Mouse (Mus musculus) kidney, adult 2 months (tissue): ENCODE results near the gene Dner. TPM values are rescaled to one million over a fixed set of nuclear protein-coding genes. Genes with fewer than 3 reads are reported as not detected.
A peak's percentile ranks its signal among the peaks of the same experiment; 100 is the strongest.
"Not testable (repeated sequence)": the region's sequence is repeated elsewhere in the genome, so short reads cannot be mapped to it uniquely, and the experiment has no call there.

Experiments used
- DNase-seq: peaks from one replicate; pipeline ENCODE4 v3.0.0; 2021
- H3K27ac ChIP-seq: fragments of 200-500 bp; 2 replicates; pipeline ENCODE4 v1.5.1; 2012; ENCODE audit warnings: low read depth, low read length, control low read depth, inconsistent platforms; ENCODE audit not compliant: insufficient read depth
- H3K27me3 ChIP-seq: fragments of 200-500 bp; replicated peaks from 2 replicates; pipeline ENCODE4 v1.6.1; 2012; ENCODE audit warnings: mild to moderate bottlenecking, moderate library complexity, low read length, inconsistent platforms; ENCODE audit not compliant: control insufficient read depth, insufficient read depth
- H3K36me3 ChIP-seq: fragments of 200-500 bp; 2 replicates; pipeline ENCODE4 v1.6.1; 2012; ENCODE audit warnings: mild to moderate bottlenecking, moderate library complexity, low read length, inconsistent platforms; ENCODE audit not compliant: control insufficient read depth, insufficient read depth
- H3K4me1 ChIP-seq: fragments of 200-500 bp; 2 replicates; pipeline ENCODE4 v1.6.1; 2011; ENCODE audit warnings: low read length; ENCODE audit not compliant: control insufficient read depth, insufficient read depth
- H3K4me3 ChIP-seq: fragments of 200-500 bp; 2 replicates; pipeline ENCODE4 v1.5.1; 2011; ENCODE audit warnings: mild to moderate bottlenecking, low read depth, low read length, control low read depth; ENCODE audit not compliant: insufficient read depth
- CTCF ChIP-seq: fragments of 200-500 bp; conservative IDR thresholded peaks from 2 replicates; pipeline ENCODE4 v1.5.1; 2011; ENCODE audit warnings: low read depth, mild to moderate bottlenecking, control low read depth, low read length, moderate library complexity, mixed read lengths; ENCODE audit not compliant: insufficient read depth, insufficient read length
- POLR2A ChIP-seq: fragments of 200-500 bp; IDR thresholded peaks from one replicate; pipeline ENCODE4 v1.6.1; 2011; ENCODE audit warnings: low read depth, low read length, control low read depth
- WGBS: fragments of 180-500 bp; shearing (Covaris S2); methylation state at CpG from one replicate; pipeline ENCODE4 v1.1.7; 2018; 5-methylcytosine and 5-hydroxymethylcytosine counted together
- polyA plus RNA-seq: library from polyadenylated mRNA; depleted of rRNA; stranded (reverse); fragments of >200 nt; gene quantifications from 2 replicates; pipeline ENCODE4 v1.2.3, GENCODE M21; 2012

The Dner gene
- polyA plus RNA-seq, 1 experiment: 0.66 TPM

DNA sequence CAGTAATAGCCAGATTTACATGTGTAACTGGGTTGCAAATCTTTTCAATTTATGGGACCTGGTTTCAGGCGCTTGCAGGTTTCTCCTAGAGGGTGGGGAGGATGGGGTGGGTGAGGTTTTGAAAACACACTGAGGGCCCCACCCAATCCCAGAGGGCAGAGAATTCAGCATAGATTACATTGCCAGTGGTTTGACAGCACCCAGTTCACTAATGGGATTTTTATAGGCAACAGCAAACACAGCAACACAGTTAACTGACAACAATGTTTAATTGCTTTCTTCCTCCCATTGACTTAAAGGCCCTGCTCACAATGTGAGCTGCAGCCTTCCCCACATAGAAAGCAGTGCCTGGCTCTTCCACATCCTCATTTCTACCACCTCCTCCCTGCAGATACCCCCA, 333.8 kb downstream of the Dner start:
- WGBS: 47% methylated on average over 1 of the region's 1 CpGs
- TF ChIP-seq POLR2A: no peak
- no peak for TF ChIP-seq CTCF
- Histone ChIP-seq H3K27ac (no peak overlapping the region), H3K27me3 (no peaks in the 10 kb centered on the region), H3K4me1 (no peaks in the 10 kb centered on the region), H3K36me3 (no peaks in the 10 kb centered on the region), H3K4me3 (no peak overlapping the region)
- no peak for DNase-seq

DNA sequence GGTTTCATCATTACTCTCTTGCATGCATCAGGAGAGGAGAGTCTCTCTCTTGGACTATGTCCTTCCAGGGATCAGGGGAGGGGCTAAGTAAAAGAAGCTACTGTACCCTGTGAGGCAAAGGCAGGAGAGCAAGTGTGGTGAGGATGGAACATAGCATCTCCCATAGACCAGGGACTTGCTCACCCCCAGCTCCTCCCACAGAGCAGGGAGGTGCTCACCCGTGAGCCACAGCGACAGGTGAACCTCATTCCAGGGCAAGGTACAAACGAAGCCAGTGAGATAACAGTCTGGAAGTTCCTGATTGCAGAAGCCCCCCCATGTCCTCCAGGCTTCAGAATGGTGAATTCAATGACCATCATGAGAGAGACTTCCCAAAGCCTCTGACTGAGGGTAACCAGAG, 334.6 kb downstream of the Dner start:
- no peak overlapping the region for H3K27ac ChIP-seq
- no peaks in the 10 kb centered on the region for H3K27me3 ChIP-seq
- 61% methylated on average over 3 of the region's 3 CpGs for WGBS
- DNase-seq: no peak
- TF ChIP-seq CTCF (no peak), POLR2A (no peak)
- H3K4me1 ChIP-seq: no peaks in the 10 kb centered on the region
- no peak overlapping the region for H3K4me3 ChIP-seq
- no peaks in the 10 kb centered on the region for H3K36me3 ChIP-seq

GRCm38 (mm10) chr1:84359611-84360500, 336.2 kb downstream of the Dner start:
- Histone ChIP-seq H3K27me3 (no peaks in the 10 kb centered on the region), H3K27ac (no peak overlapping the region), H3K4me1 (no peaks in the 10 kb centered on the region), H3K4me3 (no peak overlapping the region), H3K36me3 (no peaks in the 10 kb centered on the region)
- no peak for DNase-seq
- TF ChIP-seq POLR2A (no peak), CTCF (no peak)
- 81% methylated on average over 6 of the region's 6 CpGs for WGBS

DNA sequence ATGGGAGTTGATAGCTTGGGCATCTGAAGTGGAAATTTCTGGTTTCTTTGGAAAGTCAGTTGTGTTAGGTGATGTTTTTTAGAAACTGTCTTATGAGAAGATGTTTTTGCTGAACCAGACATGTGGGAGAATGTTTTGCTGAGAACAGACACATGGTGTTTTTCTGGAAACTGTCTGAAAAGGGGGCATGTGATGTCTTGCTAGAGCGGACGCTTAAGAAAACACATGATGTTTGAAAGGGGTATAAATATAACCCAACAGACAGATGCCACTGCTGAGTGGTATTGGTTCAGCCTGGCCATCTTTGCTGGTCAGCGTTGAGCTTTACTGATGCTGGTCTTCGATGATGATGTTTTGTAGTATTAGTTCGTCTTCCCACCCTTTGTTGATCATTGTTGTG, 338.8 kb downstream of the Dner start:
- Histone ChIP-seq H3K4me1 (no peaks in the 10 kb centered on the region), H3K36me3 (no peaks in the 10 kb centered on the region), H3K27me3 (no peaks in the 10 kb centered on the region), H3K4me3 (no peak overlapping the region), H3K27ac (no peak overlapping the region)
- TF ChIP-seq POLR2A (no peak), CTCF (no peak)
- no peak for DNase-seq
- WGBS: 82% methylated on average over 5 of the region's 5 CpGs

- no peak overlapping the region for H3K27ac ChIP-seq
- DNase-seq: peak; percentile 4
These were observed 345.8 kb downstream of the Dner start for GRCm38 (mm10) chr1:84350262-84350661.

DNA sequence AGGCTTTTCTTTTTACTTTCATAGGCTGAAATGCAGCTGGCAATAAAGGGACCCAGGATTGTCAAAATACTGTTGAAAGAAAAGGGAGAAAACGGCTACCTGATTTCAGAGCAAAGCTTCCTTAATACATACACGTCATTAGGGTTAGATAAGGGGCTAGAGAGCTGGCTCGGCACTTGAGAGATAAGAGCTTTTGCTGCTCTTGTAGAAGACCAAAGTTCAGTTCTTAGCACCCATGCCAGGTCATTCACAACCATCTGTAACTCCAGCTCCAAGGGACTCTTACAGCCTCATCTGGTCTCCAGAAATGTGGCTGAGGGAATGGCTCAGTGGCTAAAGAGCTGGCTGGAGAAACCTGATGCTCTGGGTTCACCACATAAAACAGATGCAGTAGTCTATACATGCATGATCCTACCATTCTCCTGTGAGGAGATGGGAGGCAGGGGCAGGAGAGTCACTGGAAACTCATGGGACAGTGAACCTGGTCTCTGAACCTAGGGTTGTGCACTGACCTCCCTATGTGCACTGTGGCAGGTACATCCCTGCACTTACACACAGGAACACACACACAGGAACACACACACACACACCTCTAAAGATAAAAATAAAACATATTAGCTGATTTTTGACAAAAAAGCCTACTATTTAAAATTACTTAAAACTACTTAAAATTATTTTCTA, 348.1 kb downstream of the Dner start:
- H3K27ac ChIP-seq: no peak overlapping the region
- no peaks in the 10 kb centered on the region for H3K36me3 ChIP-seq
- WGBS: 77% methylated on average over 3 of the region's 3 CpGs
- H3K27me3 ChIP-seq: no peaks in the 10 kb centered on the region
- no peak for DNase-seq
- no peak overlapping the region for H3K4me3 ChIP-seq
- TF ChIP-seq CTCF (no peak), POLR2A (no peak)
- H3K4me1 ChIP-seq: no peaks in the 10 kb centered on the region

More at GRCm38 (mm10) chr1:84350262-84350661, 345.8 kb downstream of the Dner start:
- Histone ChIP-seq H3K4me1 (no peaks in the 10 kb centered on the region), H3K27me3 (no peaks in the 10 kb centered on the region), H3K36me3 (no peaks in the 10 kb centered on the region), H3K4me3 (no peak overlapping the region)
- WGBS: 90% methylated on average over 2 of the region's 2 CpGs
- TF ChIP-seq CTCF (no peak), POLR2A (no peak)

DNA sequence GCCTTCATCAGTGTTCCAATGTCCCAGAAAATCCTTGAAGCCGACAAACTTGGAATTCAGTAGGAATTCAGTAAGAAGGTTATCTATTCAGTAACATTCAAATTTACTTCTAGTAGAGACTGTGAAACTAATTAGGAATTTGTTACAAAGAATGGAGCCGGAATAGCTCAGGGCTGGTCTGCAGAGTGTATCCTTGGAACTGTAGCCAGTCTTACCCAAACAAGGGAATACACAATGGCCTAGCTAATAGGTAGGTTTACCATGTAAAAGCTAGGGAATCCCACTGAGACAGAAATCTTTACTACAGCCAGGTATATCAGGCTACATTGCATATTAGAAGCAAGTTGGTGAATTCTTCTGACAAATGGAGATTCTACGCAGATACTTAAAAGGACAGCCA, 363.2 kb downstream of the Dner start:
- H3K4me3 ChIP-seq, H3K36me3 ChIP-seq, DNase-seq, H3K27me3 ChIP-seq, H3K4me1 ChIP-seq, H3K27ac ChIP-seq: not testable (repeated sequence)
- 68% methylated on average over 3 of the region's 3 CpGs for WGBS

DNA sequence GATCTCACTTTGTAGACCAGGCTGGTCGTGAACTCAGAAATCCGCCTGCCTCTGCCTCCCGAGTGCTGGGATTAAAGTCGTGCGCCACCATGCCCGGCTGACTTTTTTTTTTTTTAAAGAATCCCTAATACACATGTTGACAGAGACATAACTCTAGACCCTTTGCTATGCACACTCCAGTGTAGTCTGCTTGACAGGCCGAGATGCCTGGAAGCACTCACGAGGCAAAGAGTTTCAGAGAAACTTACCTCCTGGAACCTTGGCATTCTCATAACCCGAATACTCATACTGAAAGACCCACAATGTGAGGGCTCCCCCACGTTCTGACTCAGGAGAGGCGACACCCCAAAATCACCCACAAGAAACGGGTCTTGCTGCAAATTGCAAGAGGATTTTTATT, 364.2 kb downstream of the Dner start:
- H3K27me3 ChIP-seq, H3K4me1 ChIP-seq, H3K27ac ChIP-seq, H3K36me3 ChIP-seq, DNase-seq, H3K4me3 ChIP-seq: not testable (repeated sequence)
- 80% methylated on average over 12 of the region's 12 CpGs for WGBS
